Mouse (Mus musculus) urinary bladder, postnatal 25 days (tissue): ENCODE results near the gene Pabpn1.

Source experiments
- DNase-seq: peaks from one replicate; pipeline ENCODE4 v3.0.0; 2022; ENCODE audit warnings: low spot score

Pabpn1 gene

DNA sequence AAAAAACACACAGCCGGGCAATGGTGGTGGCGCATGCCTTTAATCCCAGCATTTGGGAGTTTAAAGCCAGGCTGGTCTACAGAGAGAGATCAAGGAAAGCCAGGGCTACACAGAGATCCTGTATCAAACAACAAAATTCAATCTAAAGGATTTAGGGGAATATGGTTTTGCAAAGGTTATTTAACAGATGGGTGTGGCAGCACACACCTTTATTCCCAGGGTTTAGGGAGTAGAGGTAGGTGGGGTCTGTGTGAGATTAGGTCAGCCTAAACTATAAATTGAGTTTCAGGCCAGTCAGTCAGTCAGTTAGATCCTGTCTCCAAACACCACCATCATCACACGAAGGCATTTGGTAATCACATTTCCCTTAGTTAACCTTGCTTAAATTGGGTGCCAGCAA, at the start of gene Pabpn1:
Pabpn1 (plus strand) TSS at position 301 of the 400 bp plus-strand sequence.
- DNase-seq: no peak

DNA sequence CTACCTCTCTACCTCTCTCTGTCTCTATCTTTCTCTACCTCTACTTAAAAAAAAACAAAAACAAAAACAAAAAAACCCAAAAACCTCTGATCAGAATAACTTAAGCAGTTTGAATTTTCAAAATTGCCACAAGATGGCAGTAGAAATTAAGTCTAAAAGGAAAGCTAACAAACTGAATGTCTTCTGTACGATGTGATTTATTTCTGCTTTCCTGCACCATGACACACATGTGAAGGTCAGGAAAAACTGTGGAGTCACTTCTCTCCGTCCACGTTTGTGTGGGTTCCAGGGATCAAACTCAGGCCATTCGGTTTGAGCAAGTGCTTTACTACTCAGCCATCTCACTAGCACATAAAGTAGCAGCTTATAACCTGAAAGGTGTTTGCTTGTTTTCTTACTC, 48.8 kb upstream of the Pabpn1 start:
- no peak for DNase-seq

DNA sequence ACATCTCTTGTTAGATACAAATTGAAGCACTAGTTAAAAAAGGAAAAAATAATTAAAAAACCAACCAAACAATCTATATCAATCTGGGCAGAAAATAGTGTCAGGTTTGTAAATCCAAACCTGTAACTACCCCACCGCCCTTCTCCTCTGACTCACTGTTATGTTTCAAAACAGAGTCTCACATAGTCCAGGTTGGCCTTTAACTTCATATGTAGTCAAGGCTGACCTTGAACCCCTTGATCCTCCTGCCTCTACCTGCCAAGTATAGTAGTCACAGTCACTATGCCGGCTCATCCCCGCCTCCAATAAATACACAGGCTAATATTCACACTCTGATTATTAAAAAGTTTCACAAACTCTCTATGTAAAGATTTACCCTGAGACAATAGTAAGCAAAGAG, 36.6 kb upstream of the Pabpn1 start:
- no peak for DNase-seq

DNA sequence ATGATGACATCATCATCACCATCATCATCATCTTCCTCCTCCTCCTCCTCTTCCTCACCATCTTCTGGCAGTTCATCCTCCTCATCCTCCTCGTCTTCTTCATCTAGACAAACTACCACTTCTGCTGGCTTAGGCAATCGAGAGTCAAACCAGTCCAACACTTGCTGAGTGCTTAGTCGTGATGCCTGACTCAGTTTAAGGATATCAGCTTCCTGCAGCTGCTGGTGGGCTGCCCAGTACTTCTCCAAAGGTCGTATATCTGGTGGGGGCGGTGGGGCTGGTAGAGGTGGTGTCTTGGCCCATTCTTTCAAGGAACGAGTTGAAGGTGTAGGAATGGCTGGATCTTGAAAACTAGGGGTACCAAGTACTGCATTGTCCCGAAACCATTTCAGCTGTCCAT, 35.6 kb upstream of the Pabpn1 start:
- no peak for DNase-seq

DNA sequence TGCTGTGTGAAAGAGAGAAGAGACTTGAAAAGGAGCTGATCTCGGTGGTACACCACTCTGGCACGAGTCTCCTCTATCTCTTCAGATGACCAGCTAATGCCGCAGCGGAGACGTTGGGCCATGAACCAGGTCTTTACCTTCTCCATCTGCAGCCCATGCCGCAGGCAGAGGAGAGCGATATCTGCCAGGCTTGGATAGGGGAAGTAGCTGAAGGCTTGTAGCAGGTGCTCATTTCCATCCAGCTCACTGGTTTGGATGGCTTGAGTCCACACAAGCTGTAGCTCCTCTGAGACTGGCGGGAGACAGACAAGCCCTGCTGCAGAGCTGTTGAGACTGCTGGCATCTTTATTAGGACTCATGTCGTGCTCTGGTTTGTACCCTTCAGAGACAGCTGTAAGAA, 34.4 kb upstream of the Pabpn1 start:
- DNase-seq: no peak

DNA sequence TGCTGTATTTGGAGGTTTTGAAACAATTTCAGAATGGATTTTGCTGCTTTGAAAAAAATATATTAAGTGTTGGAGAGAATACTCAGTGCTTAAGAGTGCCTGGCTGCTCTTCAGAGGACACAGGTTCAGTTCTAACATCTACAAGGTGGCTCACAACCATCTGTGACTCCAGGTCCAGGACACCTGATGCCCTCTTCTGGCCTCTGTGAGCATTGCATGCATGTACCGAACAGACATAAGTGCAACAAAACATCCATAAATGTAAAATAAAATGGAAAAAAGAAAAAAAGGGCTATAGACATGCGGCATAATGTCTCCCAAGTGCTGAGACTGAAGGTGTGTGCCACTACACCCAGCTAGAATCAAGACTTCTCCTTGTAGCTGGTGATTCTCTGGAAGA, 31.8 kb upstream of the Pabpn1 start:
- DNase-seq: peak; percentile 53

DNA sequence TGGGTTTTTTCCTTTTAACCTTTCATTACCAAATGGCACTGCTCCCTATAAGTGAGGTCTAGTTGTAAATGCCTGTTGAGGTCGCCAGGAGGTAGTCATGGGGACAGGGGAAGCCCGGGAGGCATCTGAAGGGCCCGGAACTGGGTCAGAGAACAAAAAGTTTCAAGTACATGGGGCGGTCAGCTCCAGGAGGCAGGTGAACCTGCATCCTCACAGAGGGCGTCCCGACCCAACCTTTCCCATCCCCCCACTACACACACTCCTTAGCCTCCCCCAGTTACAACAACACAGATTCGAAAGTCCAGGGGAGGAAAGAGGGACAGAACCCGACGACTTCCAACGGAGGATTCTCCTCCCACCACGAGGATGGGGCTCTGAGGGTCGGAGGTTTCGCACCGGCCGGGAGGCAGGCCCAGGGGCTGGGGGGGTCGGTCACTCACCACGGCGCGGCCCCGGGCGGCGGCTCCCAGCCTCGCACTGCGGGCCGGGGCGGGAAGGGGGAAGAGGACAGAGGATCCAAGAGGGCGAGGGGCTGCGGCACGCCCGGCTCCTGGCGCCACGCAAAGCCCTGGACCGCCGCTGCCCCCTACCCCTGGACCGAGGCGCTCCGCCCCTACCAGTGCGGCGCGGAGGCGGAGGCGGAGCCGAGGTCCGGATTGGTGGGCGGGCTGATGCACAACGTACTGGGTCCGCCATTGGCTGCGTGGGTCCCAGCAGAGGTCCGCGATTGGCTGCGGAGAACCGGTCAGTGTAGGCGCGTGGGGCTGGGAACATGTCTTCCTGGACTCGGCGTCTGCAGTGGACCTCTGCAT, 28.6 kb upstream of the Pabpn1 start:
- DNase-seq: peak; percentile 83

DNA sequence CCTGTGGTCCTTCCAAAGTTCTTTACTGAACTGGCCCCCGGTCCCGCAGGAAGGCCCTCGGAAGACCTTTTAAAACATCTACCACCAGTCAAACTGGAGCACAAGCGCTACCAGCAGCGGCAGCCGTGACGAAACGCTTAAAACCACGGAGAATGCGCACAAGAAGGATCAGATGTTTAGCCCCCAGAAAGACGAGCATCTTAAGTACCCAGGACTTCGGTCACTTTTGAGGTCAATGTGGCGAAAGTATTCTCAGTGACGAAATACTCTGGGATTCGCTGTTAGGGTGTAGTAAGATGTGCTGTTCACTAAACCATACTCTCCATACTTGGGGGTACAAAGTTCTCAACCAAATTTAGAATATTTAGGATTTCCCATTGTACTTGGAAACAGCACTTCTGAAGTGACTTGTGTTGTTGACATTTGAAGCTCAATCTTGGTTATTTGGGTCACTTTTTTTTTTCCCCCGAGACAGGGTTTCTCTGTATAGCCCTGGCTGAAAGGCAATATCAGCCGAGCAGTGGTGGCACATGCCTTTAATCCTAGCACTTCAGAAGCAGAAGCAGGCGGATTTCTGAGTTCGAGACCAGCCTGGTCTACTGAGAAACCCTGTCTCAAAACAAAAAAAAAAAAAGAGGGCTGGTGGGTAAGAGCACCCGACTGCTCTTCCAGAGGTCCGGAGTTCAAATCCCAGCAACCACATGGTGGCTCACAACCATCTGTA, 27.8 kb upstream of the Pabpn1 start:
- DNase-seq: no peak

DNA sequence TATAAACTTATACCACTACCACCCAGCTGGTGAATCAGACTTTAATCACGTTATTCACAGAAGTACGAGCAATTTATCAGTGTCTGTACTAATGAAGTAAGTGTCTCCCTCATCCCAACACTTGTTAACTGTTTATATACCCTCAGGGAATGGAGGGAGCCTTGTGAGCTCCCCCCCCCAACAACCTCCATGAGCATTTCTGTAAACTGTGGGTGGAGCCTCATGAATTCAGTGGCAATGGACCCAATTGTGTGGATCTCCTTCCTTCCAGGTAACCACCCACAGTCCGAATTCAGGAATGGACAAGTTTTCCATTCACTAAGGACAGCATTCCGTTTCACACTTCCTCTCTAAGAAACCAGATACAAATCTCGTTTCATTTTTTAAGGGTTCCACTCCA, 26.7 kb upstream of the Pabpn1 start:
- DNase-seq: no peak

DNA sequence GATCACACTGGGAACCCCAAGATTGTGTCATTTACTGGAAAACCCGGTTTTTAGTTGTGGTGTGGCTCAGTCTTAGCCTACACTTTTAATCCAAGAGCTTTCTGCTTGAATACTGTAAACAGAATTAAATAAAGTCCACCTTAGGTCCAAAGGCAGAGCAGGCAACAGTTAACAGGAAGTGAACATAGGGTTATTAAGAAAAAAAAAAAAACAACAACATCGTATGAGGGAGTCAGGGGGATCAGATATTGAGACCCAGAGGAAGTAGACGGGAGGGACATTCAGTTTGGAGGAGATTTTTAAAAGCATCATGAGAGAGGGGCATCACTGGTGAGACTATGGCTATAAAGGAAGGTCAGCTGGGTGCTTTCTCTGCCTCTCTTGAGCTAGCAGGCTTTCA, 26.0 kb upstream of the Pabpn1 start:
- DNase-seq: no peak

DNA sequence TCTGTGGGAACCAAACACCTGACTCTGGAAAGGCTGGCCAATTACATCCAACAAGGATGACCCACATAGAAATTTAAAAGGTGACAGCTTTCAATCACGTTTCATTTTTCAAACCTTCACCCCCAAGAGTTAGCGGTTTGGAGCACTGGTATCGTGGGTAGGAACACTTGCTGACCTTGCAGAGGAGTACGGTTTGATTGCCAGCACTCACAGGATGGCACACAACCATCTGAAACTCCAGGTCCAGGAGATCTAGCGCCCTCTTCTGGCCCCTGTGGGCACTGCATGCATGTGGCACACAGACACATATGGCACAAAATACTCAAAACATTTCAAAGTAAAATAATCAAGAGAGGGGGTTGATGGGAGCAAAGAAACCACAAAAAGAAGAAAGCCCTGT, 25.4 kb upstream of the Pabpn1 start:
- no peak for DNase-seq

DNA sequence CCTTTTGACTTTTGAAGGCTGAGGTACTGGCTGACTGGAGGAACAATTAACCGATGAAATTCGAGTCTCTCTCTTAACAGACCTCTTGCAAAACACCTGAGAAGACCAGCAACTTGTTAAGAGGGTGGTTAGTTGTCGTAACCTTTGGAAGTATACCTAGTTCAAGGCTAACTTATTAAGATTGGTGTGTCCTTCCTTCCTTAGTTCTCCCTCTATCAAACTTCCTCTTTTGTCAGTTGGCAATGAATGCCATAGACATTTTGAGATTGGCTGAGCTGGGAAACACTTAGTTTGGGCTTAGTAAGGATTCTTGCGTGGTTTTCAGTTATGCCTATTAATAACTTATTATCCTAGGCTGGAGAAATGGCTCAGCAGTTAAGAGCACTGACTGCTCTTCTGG, 24.3 kb upstream of the Pabpn1 start:
- no peak for DNase-seq

DNA sequence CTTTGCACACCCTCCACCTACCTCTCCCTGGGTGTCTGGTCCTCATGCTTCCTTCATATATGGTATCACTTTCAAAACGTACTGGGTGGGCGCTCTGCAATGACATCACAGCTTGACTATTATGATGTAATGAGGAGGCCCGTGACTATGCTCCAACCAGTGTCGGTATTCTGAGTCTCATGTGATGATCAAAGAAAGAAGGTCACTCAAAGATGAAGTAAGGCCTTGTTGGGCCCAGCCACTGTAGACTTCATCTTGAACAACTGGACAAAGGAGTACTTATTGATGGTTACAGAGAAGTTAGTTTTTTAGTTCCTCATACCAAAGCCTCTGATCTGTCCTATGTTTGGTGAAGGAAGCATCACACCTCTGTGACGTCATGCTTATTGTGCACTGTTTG, 21.4 kb upstream of the Pabpn1 start, which contains the start of gene Homez:
Homez (minus strand) TSS at position 101 of the 400 bp plus-strand sequence.
- no peak for DNase-seq

DNA sequence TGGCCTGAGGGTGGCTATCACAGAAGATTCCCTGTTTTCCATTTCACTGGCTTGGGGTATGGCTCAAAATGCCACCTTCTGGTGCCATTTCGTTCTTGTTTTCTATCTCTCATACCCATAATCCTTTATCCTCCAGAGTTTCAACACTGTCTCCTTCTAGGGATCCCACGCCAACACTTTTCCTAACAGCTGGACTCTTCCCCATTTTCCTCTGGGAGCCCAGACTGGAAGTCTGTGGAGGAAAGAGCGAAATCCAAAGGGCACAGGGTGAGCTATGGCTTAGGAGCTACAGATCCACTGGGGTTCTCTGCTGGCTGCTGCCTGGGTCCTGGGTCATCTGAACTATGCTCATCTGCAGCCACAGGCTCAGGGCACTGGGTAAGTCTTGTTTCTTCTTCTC, 18.1 kb upstream of the Pabpn1 start:
- DNase-seq: no peak

DNA sequence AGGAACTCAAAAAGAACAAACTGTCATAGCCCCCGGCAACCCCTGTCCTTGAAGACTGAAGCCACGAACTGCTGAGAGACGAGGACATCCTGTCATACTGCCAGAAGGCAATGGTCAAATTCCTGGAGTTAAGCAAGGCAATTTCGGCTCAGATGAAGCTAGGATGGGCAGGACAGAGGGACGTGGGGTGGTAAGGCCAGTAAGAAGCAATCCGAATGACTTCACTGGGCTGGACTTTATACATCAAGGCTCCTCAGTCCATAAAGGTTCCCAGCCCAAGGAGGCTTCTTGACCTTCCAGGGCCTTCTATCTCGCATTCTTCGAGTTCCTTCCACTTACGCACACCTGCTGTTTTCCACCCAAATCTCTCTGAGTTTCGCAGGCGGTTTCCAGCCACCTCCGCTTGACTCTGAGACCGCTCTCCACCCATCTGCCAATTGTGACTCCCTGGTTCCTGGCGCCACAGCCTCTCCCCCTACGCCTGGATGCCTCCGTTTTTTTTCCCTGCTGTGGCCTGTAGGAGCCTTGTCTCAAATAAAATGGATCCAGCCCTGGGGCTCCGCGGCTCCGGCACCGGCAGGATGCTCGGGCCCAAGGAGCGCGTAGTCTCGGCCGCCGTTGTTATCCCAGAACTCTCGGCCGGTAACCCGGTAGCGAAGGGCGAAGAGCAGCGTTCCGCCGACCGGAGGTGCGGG, 16.3 kb upstream of the Pabpn1 start:
- no peak for DNase-seq

DNA sequence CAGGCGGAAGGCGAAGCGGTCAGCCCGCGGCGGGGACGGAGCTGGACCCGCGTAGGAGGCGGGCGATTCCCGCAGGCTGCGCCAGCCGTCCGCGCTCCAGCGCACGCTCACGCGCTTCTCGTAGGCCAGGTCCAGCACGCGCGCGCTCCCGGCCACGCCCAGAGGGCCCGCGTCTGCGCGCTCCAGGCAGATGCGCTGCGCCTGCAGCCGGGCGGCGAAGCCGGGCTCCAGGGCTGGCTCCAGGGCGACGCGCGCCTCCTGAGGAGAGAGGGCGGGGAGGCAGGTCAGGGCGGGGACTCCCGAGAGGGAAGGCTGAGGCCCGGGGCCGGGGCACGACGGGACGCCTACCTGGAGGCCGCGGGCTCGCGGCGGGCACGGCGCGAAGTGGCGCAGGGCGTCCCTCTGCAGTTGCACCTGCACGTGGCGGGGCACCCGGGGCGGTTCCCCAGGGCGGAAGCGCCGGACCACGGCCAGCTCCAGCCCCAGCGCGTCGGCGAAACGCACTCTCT, 15.7 kb upstream of the Pabpn1 start:
- DNase-seq: peak; percentile 84

DNA sequence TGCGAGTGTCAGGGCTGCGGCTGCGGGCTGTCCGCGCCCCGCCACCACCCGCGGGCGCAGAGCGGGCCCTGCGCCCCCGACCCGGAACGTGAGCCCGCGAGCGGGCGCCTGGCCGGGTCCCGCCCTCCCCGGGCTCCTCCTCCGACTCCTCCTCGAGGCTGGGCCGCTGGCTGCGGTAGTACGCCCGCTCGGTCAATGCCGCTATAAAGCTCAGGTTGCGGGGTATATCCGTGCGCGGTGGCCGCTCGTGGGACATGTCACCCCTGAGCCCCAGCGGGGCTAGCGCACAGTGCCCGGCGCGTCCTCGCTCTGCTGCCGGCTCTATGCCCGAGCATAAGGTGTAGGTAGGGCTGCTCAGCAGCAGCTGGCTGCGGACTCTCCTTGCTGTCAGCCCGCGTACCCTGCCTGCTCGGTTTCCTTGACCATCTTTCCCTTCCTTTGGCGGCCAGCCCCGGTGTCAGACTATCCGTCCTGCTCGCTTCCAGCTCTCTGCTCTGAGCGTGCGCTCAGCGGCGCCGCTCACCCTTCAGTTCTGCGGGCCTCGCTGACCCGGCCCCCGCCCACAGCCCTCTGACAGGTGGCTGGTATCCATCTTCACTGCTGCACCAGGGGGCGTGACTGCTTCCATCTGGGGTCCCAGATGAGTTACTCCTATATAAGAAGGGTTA, 15.1 kb upstream of the Pabpn1 start, which contains the start of gene Ppp1r3e:
Ppp1r3e (minus strand) TSS at position 503 of the 668 bp plus-strand sequence.
- peak; percentile 66 for DNase-seq

DNA sequence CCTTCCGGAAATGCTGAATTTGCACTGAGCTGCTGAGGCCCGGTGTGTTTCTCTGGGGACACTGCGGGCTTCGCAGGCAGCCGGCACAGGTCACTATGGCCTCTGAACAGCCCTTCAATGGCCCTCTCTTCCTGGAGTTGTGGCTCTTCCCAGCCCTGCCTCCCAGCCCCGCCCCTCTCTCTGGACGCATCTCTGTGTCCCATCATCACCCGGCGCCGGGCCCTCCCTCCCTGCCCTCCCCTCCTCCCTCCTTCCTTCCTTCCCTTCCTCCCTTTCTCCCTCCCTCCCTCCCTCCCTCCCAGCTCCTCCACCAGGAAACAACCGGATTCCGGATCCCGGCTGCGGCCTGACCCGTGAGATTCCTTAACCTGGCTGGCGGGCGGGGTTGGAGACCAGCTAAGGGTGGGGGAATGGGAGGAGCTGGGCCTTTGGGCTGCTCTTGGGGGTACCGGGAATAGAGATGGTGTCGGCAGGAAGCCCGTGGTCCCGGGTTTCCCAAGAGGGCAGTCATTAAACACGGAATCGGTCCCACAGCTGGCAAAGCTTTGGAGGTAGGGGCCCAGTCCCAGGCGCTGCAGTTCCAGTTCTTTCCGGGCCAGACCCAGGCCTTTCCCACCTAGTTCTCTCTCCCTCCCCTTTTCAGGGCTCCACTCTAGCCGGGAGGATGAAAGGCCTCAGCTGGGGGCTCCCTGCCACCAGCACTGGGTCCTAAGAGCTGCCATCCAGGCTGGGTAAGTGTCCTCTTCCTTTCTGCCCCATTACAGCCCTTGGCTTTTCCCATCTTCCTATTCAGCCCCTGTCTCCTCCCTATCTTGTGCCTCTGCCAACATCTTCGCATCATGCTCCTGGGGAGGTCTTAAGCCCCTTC, 8.9 kb upstream of the Pabpn1 start, which contains the start of the genes Bcl2l2 and Gm20521:
Bcl2l2 (plus strand) TSS at position 224 of the 868 bp plus-strand sequence.
Gm20521 (plus strand) TSS at position 288 of the 868 bp plus-strand sequence.
- peak; percentile 73 for DNase-seq

DNA sequence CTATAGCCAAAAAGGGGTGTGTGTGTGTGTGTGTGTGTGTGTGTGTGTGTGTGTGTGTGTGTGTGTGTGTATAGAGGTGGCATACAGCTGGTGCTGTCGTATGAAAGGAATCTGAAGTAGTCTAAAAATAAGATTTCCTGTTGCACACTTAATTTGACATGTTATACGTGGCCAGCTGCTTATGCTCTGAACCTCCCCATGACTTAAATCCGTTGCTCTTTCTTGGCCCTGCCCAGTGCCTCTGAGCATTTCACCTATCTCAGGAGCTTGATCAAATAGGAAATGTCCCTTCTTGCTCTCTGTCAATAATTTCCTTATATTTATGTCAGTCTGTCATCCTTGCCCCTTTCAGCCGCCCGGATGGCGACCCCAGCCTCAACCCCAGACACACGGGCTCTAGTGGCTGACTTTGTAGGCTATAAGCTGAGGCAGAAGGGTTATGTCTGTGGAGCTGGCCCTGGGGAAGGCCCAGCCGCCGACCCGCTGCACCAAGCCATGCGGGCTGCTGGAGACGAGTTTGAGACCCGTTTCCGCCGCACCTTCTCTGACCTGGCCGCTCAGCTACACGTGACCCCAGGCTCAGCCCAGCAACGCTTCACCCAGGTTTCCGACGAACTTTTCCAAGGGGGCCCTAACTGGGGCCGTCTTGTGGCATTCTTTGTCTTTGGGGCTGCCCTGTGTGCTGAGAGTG, 8.1 kb upstream of the Pabpn1 start:
- no peak for DNase-seq

DNA sequence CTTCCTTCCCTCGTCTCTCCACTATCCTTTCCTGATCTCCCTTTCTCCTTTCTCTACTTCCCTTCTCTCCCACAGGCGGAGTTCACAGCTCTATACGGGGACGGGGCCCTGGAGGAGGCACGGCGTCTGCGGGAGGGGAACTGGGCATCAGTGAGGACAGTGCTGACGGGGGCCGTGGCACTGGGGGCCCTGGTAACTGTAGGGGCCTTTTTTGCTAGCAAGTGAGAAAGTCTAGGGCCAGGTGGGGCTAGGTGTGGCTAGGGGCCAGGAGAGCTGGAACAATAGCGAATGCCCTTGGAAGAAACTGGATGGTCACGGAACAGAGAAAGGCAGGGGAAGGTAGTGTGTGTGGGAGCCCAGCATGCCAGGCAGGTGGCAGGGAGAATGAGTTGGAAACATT, 7.0 kb upstream of the Pabpn1 start:
- DNase-seq: no peak
